Mouse (Mus musculus) liver, embryonic 14.5 days (tissue): ENCODE measurements around the gene Dnhd1.

Experiments
- CTCF ChIP-seq: IDR thresholded peaks from 2 replicates; pipeline ENCODE4 v1.5.1; 2016; ENCODE audit warnings: antibody characterized with exemption, low read depth, control low read depth
- EP300 ChIP-seq: IDR thresholded peaks from 2 replicates; pipeline ENCODE4 v1.6.1; 2016; ENCODE audit warnings: antibody characterized with exemption, low read depth

- TF ChIP-seq CTCF (no peak), EP300 (no peak)
Measured at GRCm38 (mm10) chr7:105703184-105703583, 52.6 kb downstream of the Dnhd1 start.
